Mouse (Mus musculus) R1 (cell line): ENCODE data around the gene Snapc3.

ENCODE experiments used
- DNase-seq: peaks from one replicate; pipeline ENCODE4 v3.0.0-alpha.2; 2018; ENCODE audit warnings: low read depth, low spot score

Gene Snapc3

GRCm38 (mm10) chr4:83417160-83417819 is at the start of gene Snapc3:
Gene Snapc3, plus strand, starts transcription at chr4:83417724.
- DNase-seq: peak; percentile 98

GRCm38 (mm10) chr4:83373381-83373780 is 44.1 kb upstream of the Snapc3 start:
- DNase-seq: no peak

- no peak for DNase-seq
Observed at GRCm38 (mm10) chr4:83375650-83376049, 41.9 kb upstream of the Snapc3 start.

- no peak for DNase-seq
Observed at GRCm38 (mm10) chr4:83376461-83377015, 41.0 kb upstream of the Snapc3 start.

- no peak for DNase-seq
Observed at GRCm38 (mm10) chr4:83379036-83379435, 38.5 kb upstream of the Snapc3 start.

- no peak for DNase-seq
Observed at GRCm38 (mm10) chr4:83379746-83380145, 37.8 kb upstream of the Snapc3 start.

- no peak for DNase-seq
Observed at GRCm38 (mm10) chr4:83380266-83380665, 37.3 kb upstream of the Snapc3 start.

GRCm38 (mm10) chr4:83383899-83384490 is 33.5 kb upstream of the Snapc3 start:
- peak; percentile 56 for DNase-seq

GRCm38 (mm10) chr4:83385091-83385490 is 32.4 kb upstream of the Snapc3 start:
- no peak for DNase-seq

- no peak for DNase-seq
Observed at GRCm38 (mm10) chr4:83390551-83390950, 27.0 kb upstream of the Snapc3 start.

- DNase-seq: peak; percentile 36
Observed at GRCm38 (mm10) chr4:83391956-83392355, 25.6 kb upstream of the Snapc3 start.

GRCm38 (mm10) chr4:83393733-83394132 is 23.8 kb upstream of the Snapc3 start:
- DNase-seq: no peak

- no peak for DNase-seq
Observed at GRCm38 (mm10) chr4:83396346-83396745, 21.2 kb upstream of the Snapc3 start.

- no peak for DNase-seq
Observed at GRCm38 (mm10) chr4:83396996-83397770, 20.3 kb upstream of the Snapc3 start.

- DNase-seq: no peak
Observed at GRCm38 (mm10) chr4:83398527-83398926, 19.0 kb upstream of the Snapc3 start.

GRCm38 (mm10) chr4:83400691-83401595 is 16.6 kb upstream of the Snapc3 start:
- DNase-seq: no peak

- no peak for DNase-seq
Observed at GRCm38 (mm10) chr4:83401712-83402111, 15.8 kb upstream of the Snapc3 start.

GRCm38 (mm10) chr4:83407688-83408087 is 9.8 kb upstream of the Snapc3 start:
- no peak for DNase-seq

GRCm38 (mm10) chr4:83409867-83410505 is 7.5 kb upstream of the Snapc3 start:
- DNase-seq: peak; percentile 40

- DNase-seq: no peak
Observed at GRCm38 (mm10) chr4:83412060-83412459, 5.5 kb upstream of the Snapc3 start.
